Mouse (Mus musculus) G1E (cell line): ENCODE measurements around the gene Rnf26.

ENCODE experiments used
- CTCF ChIP-seq: IDR thresholded peaks from 2 replicates; pipeline ENCODE4 v1.5.1; 2012; ENCODE audit warnings: low read depth, low read length, inconsistent platforms, mixed read lengths
- GATA1 ChIP-seq: IDR thresholded peaks from 2 replicates; pipeline ENCODE4 v1.6.1; 2012; ENCODE audit warnings: borderline replicate concordance, low read length, inconsistent platforms, mixed read lengths
- GATA2 ChIP-seq: IDR thresholded peaks from 2 replicates; pipeline ENCODE4 v1.6.1; 2012; ENCODE audit warnings: low read depth, low read length, inconsistent platforms, borderline replicate concordance
- POLR2AphosphoS5 ChIP-seq: IDR thresholded peaks from 2 replicates; pipeline ENCODE4 v1.6.1; 2012; ENCODE audit warnings: low read depth, low read length, inconsistent platforms; ENCODE audit not compliant: insufficient replicate concordance
- TAL1 ChIP-seq: conservative IDR thresholded peaks from 2 replicates; pipeline ENCODE4 v1.6.1; 2012; ENCODE audit warnings: low read depth, low read length, inconsistent platforms, mixed read lengths

- TF ChIP-seq CTCF = peak; percentile 17
- no peak for TF ChIP-seq GATA2
- no peak for TF ChIP-seq GATA1
- no peak for TF ChIP-seq TAL1
- no peak for TF ChIP-seq POLR2AphosphoS5
Observed at GRCm38 (mm10) chr9:44074395-44075275, 38.7 kb downstream of the Rnf26 start.
